Mouse (Mus musculus): ENCODE data around the gene Gm11114.

DNA sequence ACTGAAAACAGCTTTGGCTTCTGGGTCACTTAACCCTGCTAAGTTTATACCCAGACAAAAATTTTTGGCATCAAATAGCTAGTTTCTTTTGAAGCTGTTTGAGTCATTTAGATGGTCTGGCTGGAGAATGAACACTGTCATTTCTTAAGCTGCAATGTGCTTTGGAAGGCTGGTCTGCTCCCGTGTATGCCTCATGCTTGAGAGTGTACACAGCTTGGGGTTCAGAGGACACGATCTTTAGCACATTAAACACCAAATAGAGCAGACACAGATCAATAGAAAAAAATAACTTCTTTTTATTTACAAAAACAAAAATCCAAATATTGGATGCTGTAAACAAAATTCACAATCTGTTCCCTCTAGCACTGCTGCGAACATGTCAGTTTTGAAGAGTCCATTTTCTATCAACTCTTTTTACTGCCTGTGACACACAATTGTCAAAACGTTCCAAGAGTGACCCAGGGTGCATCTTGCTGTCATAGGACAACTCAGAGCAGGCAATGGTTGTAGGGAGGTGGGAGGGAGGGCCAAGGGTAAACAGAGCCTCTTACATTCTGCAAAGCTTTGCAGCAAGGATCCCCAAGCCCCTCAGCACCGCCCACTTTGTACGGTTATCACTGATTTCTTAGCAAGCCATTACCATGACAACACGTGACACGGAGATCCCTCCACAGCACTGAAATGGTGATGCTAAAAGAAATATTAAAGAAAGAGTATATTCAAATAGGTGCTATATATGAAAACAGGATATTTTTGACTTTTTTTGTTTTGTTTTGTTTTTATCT is 7.8 kb downstream of the Gm11114 start:
- no peak for TF ChIP-seq CTCF (IDR thresholded peaks at IDR 0.05; ENCODE audit: control insufficient read depth, insufficient read depth, low read length)
- no peak for TF ChIP-seq POLR2A (IDR thresholded peaks at IDR 0.05; ENCODE audit: borderline replicate concordance, control insufficient read depth, low read depth, low read length)

Data from bone marrow, adult 2 months (tissue).